Comparison of ENCODE assay signal across 10 mouse cellular contexts in the genomic region with DNA sequence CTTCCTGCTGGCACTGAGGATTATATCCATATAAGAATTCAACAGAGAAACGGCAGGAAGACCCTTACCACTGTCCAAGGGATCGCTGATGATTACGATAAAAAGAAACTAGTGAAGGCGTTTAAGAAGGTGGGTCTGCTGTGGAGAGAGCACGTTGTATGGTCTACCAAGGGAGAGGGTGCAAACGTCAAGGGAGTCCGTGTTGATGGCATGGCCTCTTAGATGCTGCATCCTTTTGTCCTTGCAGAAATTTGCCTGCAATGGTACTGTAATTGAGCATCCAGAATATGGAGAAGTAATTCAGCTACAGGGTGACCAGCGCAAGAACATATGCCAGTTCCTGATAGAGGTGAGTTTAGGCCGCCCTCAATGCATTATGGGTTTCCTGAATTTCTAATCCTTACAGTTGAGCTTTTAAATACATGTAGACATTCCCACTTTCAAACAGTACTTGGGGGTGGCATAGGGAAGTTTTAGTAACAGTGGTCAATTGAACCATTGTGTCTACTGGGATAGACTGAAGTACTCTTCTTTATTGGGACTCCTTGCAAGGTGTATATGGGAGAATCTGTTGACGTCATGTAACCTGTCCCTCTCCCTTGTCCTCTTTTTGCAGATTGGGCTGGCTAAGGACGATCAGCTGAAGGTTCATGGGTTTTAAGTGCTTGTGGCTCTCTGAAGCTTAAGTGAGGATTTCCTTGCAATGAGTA. TPM values are rescaled to one million over a fixed set of nuclear protein-coding genes. Genes with fewer than 3 reads are reported as not detected.
A peak's percentile ranks its signal among the peaks of the same experiment; 100 is the strongest.
DNase-seq lines count a peak whose midpoint lies in the region; ATAC-seq and TF ChIP-seq lines count a peak whose summit lies in the region.
"Not testable (repeated sequence)": the region's sequence is repeated elsewhere in the genome, so short reads cannot be mapped to it uniquely, and the experiment has no call there.
"Had no signal": no experiment of that assay in that cellular context is flagged by ENCODE, and none has a peak within 500 bp of the region (broad histone marks: within the 10 kb centered on the region; RNA-seq: fewer than 3 reads in every experiment).

No protein-coding gene starts in this region.

- 19% methylated on average over 11 of the region's 11 CpGs for WGBS in embryonic facial prominence, embryonic 10.5 days
- 20% methylated on average over 11 of the region's 11 CpGs for WGBS in forebrain, postnatal 0 days
- 21% methylated on average over 11 of the region's 11 CpGs for WGBS in hindbrain, embryonic 13.5 days
- WGBS in liver, postnatal 0 days (ENCODE audit: insufficient replicate concordance) = 12% methylated on average over 11 of the region's 11 CpGs
- WGBS in midbrain, postnatal 0 days = 15% methylated on average over 11 of the region's 11 CpGs
- 13% methylated on average over 11 of the region's 11 CpGs for WGBS in stomach, postnatal 0 days

- H3K79me2 ChIP-seq in CH12.LX (replicated peaks; ENCODE audit: control insufficient read depth, extremely low read depth, insufficient read depth, poor library complexity, severe bottlenecking) = peaks cover 19% of the 10 kb centered on the region

- H3K27ac ChIP-seq in CH12.LX (ENCODE audit: insufficient read depth, low read depth) = peak overlapping the region; percentile 39; the same call in 1 of the 2 replicates
- H3K27ac ChIP-seq in embryonic facial prominence, embryonic 10.5 days (replicated peaks) = peak overlapping the region; percentile 99
- peak overlapping the region; percentile 98 for H3K27ac ChIP-seq in forebrain, postnatal 0 days (ENCODE audit: low read depth, low read length)
- H3K27ac ChIP-seq in hindbrain, embryonic 13.5 days = peak overlapping the region; percentile 99
- peak overlapping the region; percentile 100 for H3K27ac ChIP-seq in layer of hippocampus, adult 2 months
- peak overlapping the region; percentile 100 for H3K27ac ChIP-seq in liver, postnatal 0 days (ENCODE audit: low read depth)
- peak overlapping the region; percentile 100 for H3K27ac ChIP-seq in midbrain, postnatal 0 days (ENCODE audit: low read depth, low read length)
- H3K27ac ChIP-seq in stomach, postnatal 0 days (replicated peaks) = peak overlapping the region; percentile 100

- not testable (repeated sequence) for H3K27me3 ChIP-seq in CH12.LX (replicated peaks); embryonic facial prominence, embryonic 10.5 days (replicated peaks; ENCODE audit: low read depth, poor library complexity, severe bottlenecking); forebrain, postnatal 0 days (ENCODE audit: insufficient read depth, low read length); hindbrain, embryonic 13.5 days; liver, postnatal 0 days (ENCODE audit: insufficient read depth, low read length); midbrain, postnatal 0 days (ENCODE audit: insufficient read depth, low read length); stomach, postnatal 0 days (ENCODE audit: control insufficient read depth, insufficient read depth, low read length)

- H3K9ac ChIP-seq in CH12.LX (ENCODE audit: insufficient read depth, low read depth) = peak overlapping the region; percentile 88
- peak overlapping the region; percentile 95 for H3K9ac ChIP-seq in forebrain, postnatal 0 days
- H3K9ac ChIP-seq in hindbrain, embryonic 13.5 days = peak overlapping the region; percentile 95
- peak overlapping the region; percentile 98 for H3K9ac ChIP-seq in liver, postnatal 0 days (replicated peaks)
- H3K9ac ChIP-seq in midbrain, postnatal 0 days (replicated peaks; ENCODE audit: low read length, poor library complexity, severe bottlenecking) = peak overlapping the region; percentile 99
- peak overlapping the region; percentile 61 for H3K9ac ChIP-seq in stomach, postnatal 0 days (ENCODE audit: low read length)

- peak overlapping the region; percentile 85 for H3K4me2 ChIP-seq in CH12.LX (ENCODE audit: insufficient read depth, low read depth, poor library complexity, severe bottlenecking)
- peak overlapping the region; percentile 75 for H3K4me2 ChIP-seq in forebrain, postnatal 0 days (ENCODE audit: low read depth)
- peak overlapping the region; percentile 91 for H3K4me2 ChIP-seq in hindbrain, embryonic 13.5 days
- H3K4me2 ChIP-seq in liver, postnatal 0 days (ENCODE audit: low read depth, low read length) = peak overlapping the region; percentile 85
- peak overlapping the region; percentile 59 for H3K4me2 ChIP-seq in midbrain, postnatal 0 days (ENCODE audit: low read depth, low read length, poor library complexity, severe bottlenecking)
- peak overlapping the region; percentile 69 for H3K4me2 ChIP-seq in stomach, postnatal 0 days (replicated peaks; ENCODE audit: low read depth)

- H3K9me3 ChIP-seq in CH12.LX (replicated peaks; ENCODE audit: low read length); embryonic facial prominence, embryonic 10.5 days; forebrain, postnatal 0 days (ENCODE audit: low read length); hindbrain, embryonic 13.5 days; liver, postnatal 0 days (ENCODE audit: low read length); midbrain, postnatal 0 days (ENCODE audit: low read length); stomach, postnatal 0 days (ENCODE audit: control insufficient read depth, low read length): not testable (repeated sequence)

- peaks cover 2 to 15% of the 10 kb centered on the region in 2 experiments; a peak in 2 of 4 replicates for H3K4me1 ChIP-seq in CH12.LX (ENCODE audit: control insufficient read depth in 1 of 2, insufficient read depth in 2 of 2)
- H3K4me1 ChIP-seq in embryonic facial prominence, embryonic 10.5 days; forebrain, postnatal 0 days (ENCODE audit: insufficient read depth); midbrain, postnatal 0 days (ENCODE audit: insufficient read depth, low read length); stomach, postnatal 0 days (replicated peaks; ENCODE audit: control insufficient read depth, insufficient read depth): not testable (repeated sequence)
- H3K4me1 ChIP-seq in hindbrain, embryonic 13.5 days (replicated peaks) = peaks cover 25% of the 10 kb centered on the region
- H3K4me1 ChIP-seq in liver, postnatal 0 days (ENCODE audit: insufficient read depth) = peaks cover 26% of the 10 kb centered on the region

- peak overlapping the region; percentile 65 to 81 (median 73) for H3K4me3 ChIP-seq in CH12.LX (replicated peaks in 1 of 3; ENCODE audit: low read depth in 2 of 3, low read length in 2 of 3, poor library complexity in 1 of 3)
- H3K4me3 ChIP-seq in embryonic facial prominence, embryonic 10.5 days = peak overlapping the region; percentile 92
- peak overlapping the region; percentile 86 for H3K4me3 ChIP-seq in forebrain, postnatal 0 days (ENCODE audit: low read depth, low read length)
- H3K4me3 ChIP-seq in hindbrain, embryonic 13.5 days = peak overlapping the region; percentile 74
- peak overlapping the region; percentile 96 for H3K4me3 ChIP-seq in layer of hippocampus, adult 2 months
- peak overlapping the region; percentile 90 for H3K4me3 ChIP-seq in liver, postnatal 0 days (ENCODE audit: low read depth, low read length)
- H3K4me3 ChIP-seq in midbrain, postnatal 0 days (ENCODE audit: low read depth, low read length) = peak overlapping the region; percentile 72
- H3K4me3 ChIP-seq in stomach, postnatal 0 days (ENCODE audit: low read depth, low read length) = peak overlapping the region; percentile 70

- in situ Hi-C loops in CH12.LX (cut with MboI; ENCODE audit: low pct_ligation_motif_present, low pct_unique_long_range_greater_than_20kb, low sequenced_read_pairs) = not testable (repeated sequence)

- not testable (repeated sequence) for TF ChIP-seq RAD21 in CH12.LX (IDR thresholded peaks at IDR 0.05; ENCODE audit: low read depth, low read length)

- peaks cover 20 to 23% of the 10 kb centered on the region in 2 experiments for H3K36me3 ChIP-seq in CH12.LX (replicated peaks in 1 of 2; ENCODE audit: control insufficient read depth in 1 of 2, insufficient read depth in 1 of 2, low read length in 1 of 2)
- peaks cover 24% of the 10 kb centered on the region for H3K36me3 ChIP-seq in embryonic facial prominence, embryonic 10.5 days (replicated peaks)
- H3K36me3 ChIP-seq in forebrain, postnatal 0 days (ENCODE audit: insufficient read depth) = peaks cover 18% of the 10 kb centered on the region
- H3K36me3 ChIP-seq in hindbrain, embryonic 13.5 days = peaks cover 18% of the 10 kb centered on the region
- peaks cover 18% of the 10 kb centered on the region for H3K36me3 ChIP-seq in liver, postnatal 0 days (replicated peaks; ENCODE audit: insufficient read depth, low read length)
- H3K36me3 ChIP-seq in midbrain, postnatal 0 days (ENCODE audit: insufficient read depth, low read length) = peaks cover 10% of the 10 kb centered on the region
- peaks cover 13% of the 10 kb centered on the region for H3K36me3 ChIP-seq in stomach, postnatal 0 days (ENCODE audit: control insufficient read depth, insufficient read depth, low read length)

- not testable (repeated sequence) for DNase-seq in CH12.LX (ENCODE audit: extremely low read depth); embryonic facial prominence, embryonic 10.5 days (ENCODE audit: low spot score); forebrain, postnatal 0 days; layer of hippocampus, adult 2 months (ENCODE audit: low spot score in 2 of 2); liver, postnatal 0 days; midbrain, postnatal 0 days (ENCODE audit: low spot score); stomach, postnatal 0 days (ENCODE audit: low spot score)

- TF ChIP-seq EP300 in CH12.LX (IDR thresholded peaks at IDR 0.05; ENCODE audit: low read length); liver, postnatal 0 days (IDR thresholded peaks at IDR 0.05; ENCODE audit: low read depth); stomach, postnatal 0 days (optimal IDR thresholded peaks at IDR 0.05): not testable (repeated sequence)

- not testable (repeated sequence) for TF ChIP-seq POLR2A in CH12.LX (IDR thresholded peaks at IDR 0.05; ENCODE audit: low read depth, low read length)

- dilution Hi-C loops in CH12.LX (cut with MboI; ENCODE audit: extremely low pct_ligation_motif_present, extremely low pct_unique_long_range_greater_than_20kb, low sequenced_read_pairs) = not testable (repeated sequence)

- ATAC-seq in forebrain, postnatal 0 days; liver, postnatal 0 days; midbrain, postnatal 0 days (ENCODE audit: low FRiP score): not testable (repeated sequence)
- ATAC-seq in hindbrain, embryonic 13.5 days (ENCODE audit: low FRiP score) = 0 out of 2 replicates have a peak, but pooled peaks have one; percentile 6
- peak; percentile 2; the same call in 1 of the 2 replicates for ATAC-seq in stomach, postnatal 0 days (ENCODE audit: low FRiP score, low TSS enrichment)

- not testable (repeated sequence) for TF ChIP-seq CTCF in CH12.LX (conservative IDR thresholded peaks at IDR 0.05 in 1 of 2, IDR thresholded peaks at IDR 0.05 in 1 of 2; ENCODE audit: low read depth in 2 of 2, low read length in 2 of 2); forebrain, postnatal 0 days (IDR thresholded peaks at IDR 0.05; ENCODE audit: low read depth); layer of hippocampus, adult 2 months (conservative IDR thresholded peaks at IDR 0.05); liver, postnatal 0 days (IDR thresholded peaks at IDR 0.05; ENCODE audit: low read depth); midbrain, postnatal 0 days (IDR thresholded peaks at IDR 0.05); stomach, postnatal 0 days (IDR thresholded peaks at IDR 0.05; ENCODE audit: low read depth)

RNA-seq across cellular contexts. Expression of gene Eif1, which starts 1.2 kb away (rescaled TPM):
- 249 and 265 TPM in 2 replicates for total RNA-seq in CH12.LX (2012; rRNA removed)
- total RNA-seq in CH12.LX (2014; rRNA removed) = 401 and 406 TPM in 2 replicates
- polyA plus RNA-seq in CH12.LX (2012; ENCODE audit: insufficient read length, low read depth) = 989 and 1,001 TPM in 2 replicates
- 1,675 and 1,681 TPM in 2 replicates for polyA plus RNA-seq in embryonic facial prominence, embryonic 10.5 days (2016; fragmentation: Nextera tagmentation; extraction: Ambion mirVana)
- 105 and 115 TPM in 2 replicates for total RNA-seq in forebrain, postnatal 0 days (2014; rRNA removed)
- polyA plus RNA-seq in forebrain, postnatal 0 days (2015; fragmentation: Nextera tagmentation; extraction: Ambion mirVana) = 1,342 and 1,370 TPM in 2 replicates
- 1,398 and 1,436 TPM in 2 replicates for polyA plus RNA-seq in hindbrain, embryonic 13.5 days (2015; fragmentation: Nextera tagmentation; extraction: Ambion mirVana)
- total RNA-seq in layer of hippocampus, adult 2 months (2021) = 100 to 1,000 TPM; 713 to 750 TPM
- 1,752 and 1,956 TPM in 2 replicates for polyA plus RNA-seq in liver, postnatal 0 days (2015; fragmentation: Nextera tagmentation; extraction: Ambion mirVana)
- total RNA-seq in midbrain, postnatal 0 days (2014; rRNA removed) = 84.7 and 117 TPM in 2 replicates
- 1,241 and 1,297 TPM in 2 replicates for polyA plus RNA-seq in midbrain, postnatal 0 days (2015; fragmentation: Nextera tagmentation; extraction: Ambion mirVana)
- 1,487 and 1,495 TPM in 2 replicates for polyA plus RNA-seq in stomach, postnatal 0 days (2015; fragmentation: Nextera tagmentation; extraction: Ambion mirVana)

RNA-seq across cellular contexts. Expression of gene Gast, which starts 13.4 kb away (rescaled TPM):
- total RNA-seq in CH12.LX (2012; rRNA removed) (not detected in 2 replicates), CH12.LX (2014; rRNA removed) (not detected in 2 replicates)
- polyA plus RNA-seq in CH12.LX (2012; ENCODE audit: insufficient read length, low read depth) = not detected in 2 replicates
- 0.37 TPM in 1 of 2 replicates, not detected in the other for polyA plus RNA-seq in embryonic facial prominence, embryonic 10.5 days (2016; fragmentation: Nextera tagmentation; extraction: Ambion mirVana)
- total RNA-seq in forebrain, postnatal 0 days (2014; rRNA removed) = not detected in 2 replicates
- polyA plus RNA-seq in forebrain, postnatal 0 days (2015; fragmentation: Nextera tagmentation; extraction: Ambion mirVana) = 0.48 and 0.51 TPM in 2 replicates
- polyA plus RNA-seq in hindbrain, embryonic 13.5 days (2015; fragmentation: Nextera tagmentation; extraction: Ambion mirVana) = 0.66 and 1.7 TPM in 2 replicates
- total RNA-seq in layer of hippocampus, adult 2 months (2021) = not detected
- polyA plus RNA-seq in liver, postnatal 0 days (2015; fragmentation: Nextera tagmentation; extraction: Ambion mirVana) = not detected in 2 replicates
- not detected in 2 replicates for total RNA-seq in midbrain, postnatal 0 days (2014; rRNA removed)
- polyA plus RNA-seq in midbrain, postnatal 0 days (2015; fragmentation: Nextera tagmentation; extraction: Ambion mirVana) = 1.1 and 2.2 TPM in 2 replicates
- polyA plus RNA-seq in stomach, postnatal 0 days (2015; fragmentation: Nextera tagmentation; extraction: Ambion mirVana) = 52.0 and 84.7 TPM in 2 replicates
- total RNA-seq: adrenal gland, adult 2 months; gastrocnemius, postnatal 14 days had no signal
- polyA plus RNA-seq: adrenal gland, adult 2 months had no signal

RNA-seq across cellular contexts. Expression of gene Hap1, which starts 35.1 kb away (rescaled TPM):
- total RNA-seq in CH12.LX (2012; rRNA removed) (0.21 and 0.34 TPM in 2 replicates), CH12.LX (2014; rRNA removed) (not detected in 2 replicates)
- 0.22 TPM in 1 of 2 replicates, not detected in the other for polyA plus RNA-seq in CH12.LX (2012; ENCODE audit: insufficient read length, low read depth)
- 14.0 and 14.2 TPM in 2 replicates for polyA plus RNA-seq in embryonic facial prominence, embryonic 10.5 days (2016; fragmentation: Nextera tagmentation; extraction: Ambion mirVana)
- total RNA-seq in forebrain, postnatal 0 days (2014; rRNA removed) = 274 and 518 TPM in 2 replicates
- polyA plus RNA-seq in forebrain, postnatal 0 days (2015; fragmentation: Nextera tagmentation; extraction: Ambion mirVana) = 131 and 237 TPM in 2 replicates
- polyA plus RNA-seq in hindbrain, embryonic 13.5 days (2015; fragmentation: Nextera tagmentation; extraction: Ambion mirVana) = 94.1 and 94.4 TPM in 2 replicates
- total RNA-seq in layer of hippocampus, adult 2 months (2021) = 100 to 1,000 TPM; 169 to 174 TPM
- 0.78 and 0.81 TPM in 2 replicates for polyA plus RNA-seq in liver, postnatal 0 days (2015; fragmentation: Nextera tagmentation; extraction: Ambion mirVana)
- total RNA-seq in midbrain, postnatal 0 days (2014; rRNA removed) = 743 and 796 TPM in 2 replicates
- 597 and 631 TPM in 2 replicates for polyA plus RNA-seq in midbrain, postnatal 0 days (2015; fragmentation: Nextera tagmentation; extraction: Ambion mirVana)
- polyA plus RNA-seq in stomach, postnatal 0 days (2015; fragmentation: Nextera tagmentation; extraction: Ambion mirVana) = 7.9 and 10.1 TPM in 2 replicates

RNA-seq across cellular contexts. Expression of gene Krt42, which starts 51.2 kb away (rescaled TPM):
- total RNA-seq in CH12.LX (2012; rRNA removed) (not detected in 2 replicates), CH12.LX (2014; rRNA removed) (not detected in 2 replicates)
- not detected in 2 replicates for polyA plus RNA-seq in CH12.LX (2012; ENCODE audit: insufficient read length, low read depth)
- polyA plus RNA-seq in embryonic facial prominence, embryonic 10.5 days (2016; fragmentation: Nextera tagmentation; extraction: Ambion mirVana) = not detected in 2 replicates
- total RNA-seq in forebrain, postnatal 0 days (2014; rRNA removed) = not detected in 2 replicates
- not detected in 2 replicates for polyA plus RNA-seq in forebrain, postnatal 0 days (2015; fragmentation: Nextera tagmentation; extraction: Ambion mirVana)
- polyA plus RNA-seq in hindbrain, embryonic 13.5 days (2015; fragmentation: Nextera tagmentation; extraction: Ambion mirVana) = not detected in 2 replicates
- total RNA-seq in layer of hippocampus, adult 2 months (2021) = not detected
- polyA plus RNA-seq in liver, postnatal 0 days (2015; fragmentation: Nextera tagmentation; extraction: Ambion mirVana) = not detected in 2 replicates
- 0.27 TPM in 1 of 2 replicates, not detected in the other for total RNA-seq in midbrain, postnatal 0 days (2014; rRNA removed)
- polyA plus RNA-seq in midbrain, postnatal 0 days (2015; fragmentation: Nextera tagmentation; extraction: Ambion mirVana) = not detected in 2 replicates
- polyA plus RNA-seq in stomach, postnatal 0 days (2015; fragmentation: Nextera tagmentation; extraction: Ambion mirVana) = 0.10 and 0.12 TPM in 2 replicates
- total RNA-seq: adrenal gland, adult 2 months; gastrocnemius, postnatal 14 days had no signal

Comparison
In these comparisons a context has a peak if more than half of its experiments do, and no peak if none do; other contexts are left out.
1. H3K27ac ChIP-seq: peak in every context shown above with its lines; median percentile 100 in layer of hippocampus, adult 2 months; 100 in liver, postnatal 0 days; 100 in midbrain, postnatal 0 days; 100 in stomach, postnatal 0 days; 99 in embryonic facial prominence, embryonic 10.5 days; 99 in hindbrain, embryonic 13.5 days; 98 in forebrain, postnatal 0 days; 39 in CH12.LX.
2. RNA of gene Gast, which starts 13.4 kb away (polyA plus RNA-seq): 52.0 to 84.7 TPM in stomach, postnatal 0 days; 1.1 to 2.2 TPM in midbrain, postnatal 0 days, 0.66 to 1.7 TPM in hindbrain, embryonic 13.5 days, 0.48 to 0.51 TPM in forebrain, postnatal 0 days, 0.37 TPM in embryonic facial prominence, embryonic 10.5 days, not detected in CH12.LX and not detected in liver, postnatal 0 days; every median in the first group is over 10 times any median in the second.
3. Peak in every context shown above with its lines, with median percentiles within 50 percentile points of each other: H3K4me2 ChIP-seq, H3K4me3 ChIP-seq and H3K9ac ChIP-seq.